Mouse (Mus musculus) embryonic facial prominence, embryonic 14.5 days (tissue): ENCODE results near the gene Gbgt1. TPM values are rescaled to one million over a fixed set of nuclear protein-coding genes. Genes with fewer than 3 reads are reported as not detected.
A peak's percentile ranks its signal among the peaks of the same experiment; 100 is the strongest.

Experiments used
- ATAC-seq: fragments of 200-750 bp; cut with Nextera tagmentation; 2 replicates; pipeline ENCODE4 v1.8.0; 2017; ENCODE audit warnings: low read depth, moderate number of reproducible peaks, moderate TSS enrichment
- DNase-seq: peaks from one replicate; pipeline ENCODE4 v3.0.0-alpha.2; 2015; ENCODE audit warnings: low spot score
- H3K27ac ChIP-seq: fragments of 300-500 bp; sonication (generic); replicated peaks from 2 replicates; pipeline ENCODE4 v1.5.1; 2014; ENCODE audit warnings: low read depth, mild to moderate bottlenecking, low read length, moderate library complexity
- H3K27me3 ChIP-seq: fragments of 300-500 bp; sonication (generic); replicated peaks from 2 replicates; pipeline ENCODE4 v1.6.1; 2014; ENCODE audit warnings: low read length; ENCODE audit not compliant: control insufficient read depth, insufficient read depth
- H3K36me3 ChIP-seq: fragments of 300-500 bp; sonication (generic); 2 replicates; pipeline ENCODE4 v1.6.1; 2014; ENCODE audit warnings: low read length, mixed read lengths; ENCODE audit not compliant: control insufficient read depth, insufficient read depth
- H3K4me1 ChIP-seq: fragments of 300-500 bp; sonication (generic); 2 replicates; pipeline ENCODE4 v1.6.1; 2014; ENCODE audit warnings: antibody characterized with exemption, low read length; ENCODE audit not compliant: control insufficient read depth, insufficient read depth
- H3K4me2 ChIP-seq: fragments of 300-500 bp; sonication (generic); 2 replicates; pipeline ENCODE4 v1.6.1; 2014; ENCODE audit warnings: low read depth, mild to moderate bottlenecking, low read length, moderate library complexity, mixed read lengths
- H3K4me3 ChIP-seq: fragments of 300-500 bp; sonication (generic); 2 replicates; pipeline ENCODE4 v1.5.1; 2014; ENCODE audit warnings: low read depth, mild to moderate bottlenecking, low read length
- H3K9ac ChIP-seq: fragments of 300-500 bp; sonication (generic); 2 replicates; pipeline ENCODE4 v1.6.1; 2014; ENCODE audit warnings: low read depth, mild to moderate bottlenecking, low read length, moderate library complexity, mixed read lengths
- H3K9me3 ChIP-seq: fragments of 300-500 bp; sonication (generic); 2 replicates; pipeline ENCODE4 v1.6.1; 2016; ENCODE audit warnings: low read length; ENCODE audit not compliant: control insufficient read depth
- WGBS: fragments of 180-500 bp; shearing (Covaris S2); extraction: QIAGEN DNeasy Blood & Tissue Kit; methylation state at CpG from one replicate; pipeline ENCODE4 v1.1.7; 2014; 5-methylcytosine and 5-hydroxymethylcytosine counted together
- polyA plus RNA-seq: library from polyadenylated mRNA; unstranded; fragments of >200 nt; fragmentation: Nextera tagmentation; extraction: Ambion mirVana; gene quantifications from 2 replicates; pipeline ENCODE4 v1.2.1, GENCODE M21; 2014

The Gbgt1 gene
- polyA plus RNA-seq, 1 experiment from 2014 or later = 1.3 TPM

- H3K27me3 ChIP-seq = no peaks in the 10 kb centered on the region
- peak overlapping the region; percentile 25; the same call in 1 of the 2 replicates for H3K9ac ChIP-seq
- no peak overlapping the region for H3K4me2 ChIP-seq
- H3K4me1 ChIP-seq = peaks cover 47% of the 10 kb centered on the region
- no peak for DNase-seq
- H3K36me3 ChIP-seq = no peaks in the 10 kb centered on the region
- no peak for ATAC-seq
- no peak overlapping the region for H3K4me3 ChIP-seq
- no peak overlapping the region for H3K27ac ChIP-seq
- 79% methylated on average over 4 of the region's 4 CpGs for WGBS
- no peaks in the 10 kb centered on the region for H3K9me3 ChIP-seq
These were observed 33.2 kb downstream of the Gbgt1 start for GRCm38 (mm10) chr2:28529856-28530255.

GRCm38 (mm10) chr2:28530311-28530710, 33.6 kb downstream of the Gbgt1 start:
- ATAC-seq = no peak
- H3K27ac ChIP-seq = no peak overlapping the region

GRCm38 (mm10) chr2:28532938-28533771, 36.5 kb downstream of the Gbgt1 start:
- 6% methylated on average over 18 of the region's 49 CpGs for WGBS
- Histone ChIP-seq H3K27ac (peak overlapping the region; percentile 95), H3K4me1 (peaks cover 63% of the 10 kb centered on the region), H3K4me2 (peak overlapping the region; percentile 67), H3K4me3 (peak overlapping the region; percentile 75), H3K9ac (peak overlapping the region; percentile 83), H3K36me3 (no peaks in the 10 kb centered on the region), H3K27me3 (no peaks in the 10 kb centered on the region), H3K9me3 (no peaks in the 10 kb centered on the region)
- ATAC-seq (peak; percentile 95), DNase-seq (peak; percentile 96)

More at GRCm38 (mm10) chr2:28530311-28530710, 33.6 kb downstream of the Gbgt1 start:
- Histone ChIP-seq H3K4me3 (no peak overlapping the region), H3K9me3 (no peaks in the 10 kb centered on the region), H3K27me3 (no peaks in the 10 kb centered on the region), H3K36me3 (no peaks in the 10 kb centered on the region), H3K9ac (no peak overlapping the region; the same call in 1 of the 2 replicates), H3K4me1 (peaks cover 51% of the 10 kb centered on the region), H3K4me2 (no peak overlapping the region)
- WGBS = 53% methylated on average over 7 of the region's 7 CpGs
- DNase-seq = peak; percentile 63

GRCm38 (mm10) chr2:28533901-28534435, 37.3 kb downstream of the Gbgt1 start:
- H3K4me2 ChIP-seq = peak overlapping the region; percentile 67
- no peaks in the 10 kb centered on the region for H3K36me3 ChIP-seq
- peak overlapping the region; percentile 95 for H3K27ac ChIP-seq
- DNase-seq = no peak
- peak overlapping the region; percentile 83 for H3K9ac ChIP-seq
- ATAC-seq = no peak
- H3K9me3 ChIP-seq = no peaks in the 10 kb centered on the region
- H3K4me3 ChIP-seq = peak overlapping the region; percentile 75
- WGBS = 39% methylated on average over 7 of the region's 7 CpGs
- H3K4me1 ChIP-seq = peaks cover 71% of the 10 kb centered on the region
- H3K27me3 ChIP-seq = no peaks in the 10 kb centered on the region

- 13% methylated on average over 9 of the region's 11 CpGs for WGBS
- DNase-seq = peak; percentile 92
- peak overlapping the region; percentile 83 for H3K9ac ChIP-seq
- no peaks in the 10 kb centered on the region for H3K36me3 ChIP-seq
- H3K9me3 ChIP-seq = no peaks in the 10 kb centered on the region
- H3K4me2 ChIP-seq = peak overlapping the region; percentile 67
- H3K27me3 ChIP-seq = no peaks in the 10 kb centered on the region
- peaks cover 78% of the 10 kb centered on the region for H3K4me1 ChIP-seq
- H3K4me3 ChIP-seq = peak overlapping the region; percentile 75
- ATAC-seq = peak; percentile 62
- peak overlapping the region; percentile 95 for H3K27ac ChIP-seq
These were observed 38.0 kb downstream of the Gbgt1 start for GRCm38 (mm10) chr2:28534436-28535262.

- peak overlapping the region; percentile 67 for H3K4me2 ChIP-seq
- ATAC-seq (no peak), DNase-seq (no peak)
- peak overlapping the region; percentile 75 for H3K4me3 ChIP-seq
- no peaks in the 10 kb centered on the region for H3K27me3 ChIP-seq
- H3K4me1 ChIP-seq = peaks cover 74% of the 10 kb centered on the region
- WGBS = 14% methylated on average over 4 of the region's 4 CpGs
- no peaks in the 10 kb centered on the region; the same call in 1 of the 2 replicates for H3K36me3 ChIP-seq
- H3K9me3 ChIP-seq = no peaks in the 10 kb centered on the region
- peak overlapping the region; percentile 95 for H3K27ac ChIP-seq
- peak overlapping the region; percentile 83 for H3K9ac ChIP-seq
These were observed 38.5 kb downstream of the Gbgt1 start for GRCm38 (mm10) chr2:28535263-28535540.

GRCm38 (mm10) chr2:28535650-28536049, 39.0 kb downstream of the Gbgt1 start:
- Histone ChIP-seq H3K9me3 (no peaks in the 10 kb centered on the region), H3K9ac (peak overlapping the region; percentile 83), H3K27ac (peak overlapping the region; percentile 95), H3K4me1 (peaks cover 70% of the 10 kb centered on the region), H3K36me3 (no peaks in the 10 kb centered on the region; the same call in 1 of the 2 replicates), H3K27me3 (no peaks in the 10 kb centered on the region), H3K4me3 (peak overlapping the region; percentile 75), H3K4me2 (peak overlapping the region; percentile 67)
- no peak for ATAC-seq
- DNase-seq = no peak
- 18% methylated on average over 7 of the region's 7 CpGs for WGBS

- peaks cover under 1% of the 10 kb centered on the region; the same call in 1 of the 2 replicates for H3K36me3 ChIP-seq
- H3K9ac ChIP-seq = no peak overlapping the region; the same call in 1 of the 2 replicates
These were observed 39.5 kb downstream of the Gbgt1 start for GRCm38 (mm10) chr2:28536166-28536565.

More at GRCm38 (mm10) chr2:28536166-28536565, 39.5 kb downstream of the Gbgt1 start:
- ATAC-seq (no peak), DNase-seq (no peak)
- Histone ChIP-seq H3K27ac (peak overlapping the region; percentile 95; the same call in 1 of the 2 replicates), H3K4me1 (peaks cover 65% of the 10 kb centered on the region), H3K4me3 (peak overlapping the region; percentile 75; the same call in 1 of the 2 replicates), H3K9me3 (no peaks in the 10 kb centered on the region), H3K27me3 (no peaks in the 10 kb centered on the region), H3K4me2 (peak overlapping the region; percentile 67)
- 55% methylated on average over 4 of the region's 4 CpGs for WGBS
